Mouse (Mus musculus) midbrain, postnatal 0 days (tissue): ENCODE data around the gene Runx1. TPM values are rescaled to one million over a fixed set of nuclear protein-coding genes. Genes with fewer than 3 reads are reported as not detected.

Source experiments
- ATAC-seq: fragments of 200-750 bp; cut with Nextera tagmentation; 2 replicates; pipeline ENCODE4 v1.8.0; 2017; ENCODE audit warnings: moderate number of reproducible peaks, mild to moderate bottlenecking, moderate TSS enrichment, moderate library complexity; ENCODE audit not compliant: low FRiP score
- DNase-seq: peaks from one replicate; pipeline ENCODE4 v3.0.0-alpha.2; 2015; ENCODE audit warnings: low spot score
- H3K27ac ChIP-seq: fragments of 300-500 bp; sonication (generic); 2 replicates; pipeline ENCODE4 v1.5.1; 2014; ENCODE audit warnings: low read depth, mild to moderate bottlenecking, low read length, mixed read lengths
- H3K27me3 ChIP-seq: fragments of 300-500 bp; sonication (generic); 2 replicates; pipeline ENCODE4 v1.6.1; 2014; ENCODE audit warnings: low read length, control low read depth, mixed read lengths; ENCODE audit not compliant: insufficient read depth
- H3K36me3 ChIP-seq: fragments of 300-500 bp; sonication (generic); 2 replicates; pipeline ENCODE4 v1.6.1; 2014; ENCODE audit warnings: low read length, control low read depth, mixed read lengths; ENCODE audit not compliant: insufficient read depth
- H3K4me1 ChIP-seq: fragments of 300-500 bp; sonication (generic); 2 replicates; pipeline ENCODE4 v1.6.1; 2014; ENCODE audit warnings: mild to moderate bottlenecking, control low read depth, antibody characterized with exemption, low read length, mixed read lengths; ENCODE audit not compliant: insufficient read depth
- H3K4me2 ChIP-seq: fragments of 300-500 bp; sonication (generic); 2 replicates; pipeline ENCODE4 v1.6.1; 2014; ENCODE audit warnings: low read depth, mild to moderate bottlenecking, low read length, mixed read lengths; ENCODE audit not compliant: poor library complexity, severe bottlenecking
- H3K4me3 ChIP-seq: fragments of 300-500 bp; sonication (generic); 2 replicates; pipeline ENCODE4 v1.5.1; 2014; ENCODE audit warnings: low read depth, mild to moderate bottlenecking, low read length, moderate library complexity
- H3K9ac ChIP-seq: fragments of 300-500 bp; sonication (generic); replicated peaks from 2 replicates; pipeline ENCODE4 v1.6.1; 2014; ENCODE audit warnings: mild to moderate bottlenecking, low read length, moderate library complexity, mixed read lengths; ENCODE audit not compliant: poor library complexity, severe bottlenecking
- H3K9me3 ChIP-seq: fragments of 300-500 bp; sonication (generic); 2 replicates; pipeline ENCODE4 v1.6.1; 2016; ENCODE audit warnings: low read length, control low read depth
- CTCF ChIP-seq: IDR thresholded peaks from 2 replicates; pipeline ENCODE4 v1.5.1; 2016; ENCODE audit warnings: antibody characterized with exemption, mild to moderate bottlenecking
- WGBS: fragments of 180-500 bp; shearing (Covaris S2); extraction: QIAGEN DNeasy Blood & Tissue Kit; methylation state at CpG from one replicate; pipeline ENCODE4 v1.1.7; 2014; 5-methylcytosine and 5-hydroxymethylcytosine counted together
- polyA plus RNA-seq: library from polyadenylated mRNA; unstranded; fragments of >200 nt; fragmentation: Nextera tagmentation; extraction: Ambion mirVana; gene quantifications from 2 replicates; pipeline ENCODE4 v1.2.1, GENCODE M21; 2015
- total RNA-seq: library from RNA; depleted of rRNA; stranded (reverse); fragments of >200 nt; gene quantifications from 2 replicates; pipeline ENCODE4 v1.2.3, GENCODE M21; 2014

Gene Runx1
- total and polyA plus RNA-seq, 2 experiments from 2014 or later: 0.64 to 2.0 TPM

DNA sequence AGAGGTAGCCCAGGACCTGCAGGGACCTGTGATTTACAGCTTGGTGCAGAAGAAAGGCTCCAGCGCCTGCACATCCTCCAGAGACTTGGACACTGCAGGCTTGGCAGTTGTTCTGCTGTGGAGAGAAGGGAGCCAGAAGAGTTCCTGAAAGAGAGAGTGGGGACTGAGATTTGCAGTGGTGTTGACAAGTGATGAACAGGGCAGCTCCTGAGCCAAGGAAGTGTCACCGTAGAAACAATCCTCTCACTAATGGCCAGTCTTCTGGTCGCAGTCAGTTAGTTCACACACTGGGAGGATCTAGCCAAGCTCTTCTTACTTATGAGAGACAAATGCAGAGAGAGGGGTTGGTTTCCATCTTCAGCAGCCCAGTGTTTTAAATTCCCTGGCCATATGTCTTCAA is 24.5 kb upstream of the Runx1 start:
- no peak overlapping the region for H3K4me2 ChIP-seq
- TF ChIP-seq CTCF: no peak
- ATAC-seq (no peak), DNase-seq (no peak)
- no peaks in the 10 kb centered on the region for H3K36me3 ChIP-seq
- H3K4me1 ChIP-seq: no peaks in the 10 kb centered on the region
- H3K9ac ChIP-seq: no peak overlapping the region
- H3K27ac ChIP-seq: no peak overlapping the region
- WGBS: 70% methylated on average over 3 of the region's 3 CpGs
- H3K4me3 ChIP-seq: no peak overlapping the region
- H3K27me3 ChIP-seq: no peaks in the 10 kb centered on the region
- no peaks in the 10 kb centered on the region for H3K9me3 ChIP-seq

GRCm38 (mm10) chr16:92847762-92848300 is 21.9 kb upstream of the Runx1 start:
- H3K27me3 ChIP-seq: no peaks in the 10 kb centered on the region
- H3K27ac ChIP-seq: no peak overlapping the region
- no peaks in the 10 kb centered on the region for H3K9me3 ChIP-seq
- no peak for TF ChIP-seq CTCF
- H3K4me1 ChIP-seq: no peaks in the 10 kb centered on the region
- no peak overlapping the region for H3K4me2 ChIP-seq
- peak; percentile 52 for DNase-seq
- no peak overlapping the region for H3K4me3 ChIP-seq
- ATAC-seq: no peak
- H3K9ac ChIP-seq: no peak overlapping the region
- no peaks in the 10 kb centered on the region for H3K36me3 ChIP-seq
- 59% methylated on average over 3 of the region's 3 CpGs for WGBS

DNA sequence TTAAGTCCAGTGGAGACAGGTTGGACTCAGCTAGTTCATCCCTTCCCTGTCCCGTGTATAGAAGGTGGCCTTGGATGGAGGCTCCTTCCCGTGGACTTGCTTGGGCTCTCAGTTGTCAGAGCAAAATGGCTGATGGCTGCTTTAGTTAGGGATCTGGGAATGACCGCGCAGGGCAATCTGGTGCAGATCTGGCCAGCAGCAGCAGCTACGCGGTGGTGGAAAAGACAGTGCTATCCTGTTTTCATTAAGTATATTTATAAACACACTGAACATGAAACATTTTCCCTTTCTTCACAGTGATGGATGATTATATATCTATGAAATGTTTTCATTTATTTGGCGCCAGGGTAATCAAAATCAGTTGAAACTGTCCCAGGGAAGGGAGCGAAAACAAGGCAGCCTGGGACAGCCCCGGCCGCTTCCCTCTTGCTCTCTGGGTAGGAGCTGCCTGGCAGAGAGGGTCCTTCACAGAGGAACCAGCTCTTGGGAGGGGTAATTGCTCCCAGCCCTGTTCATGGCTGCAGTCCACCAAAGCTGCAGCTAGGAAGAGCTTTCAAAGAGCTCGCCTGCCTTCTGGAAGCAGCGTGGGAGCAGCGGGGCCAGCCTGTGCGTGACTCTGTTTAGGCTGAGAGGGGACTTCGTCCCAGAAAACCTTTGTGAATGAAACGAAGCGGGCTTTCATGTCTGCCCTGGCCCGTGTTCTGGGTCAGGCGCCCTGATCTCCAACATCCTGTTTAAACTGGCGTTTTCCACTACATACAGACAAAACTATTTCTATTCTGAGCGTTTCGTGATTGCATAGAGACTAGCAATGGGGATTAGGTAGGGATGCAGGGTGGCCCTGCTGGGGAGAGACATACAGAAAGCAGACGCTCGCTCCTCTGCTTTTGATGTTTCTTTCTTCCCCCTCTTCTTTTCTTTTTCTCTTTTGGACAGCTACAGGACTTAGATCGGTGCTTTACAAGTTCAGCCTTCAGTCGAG is 19.6 kb upstream of the Runx1 start:
- H3K36me3 ChIP-seq: no peaks in the 10 kb centered on the region
- no peak overlapping the region for H3K27ac ChIP-seq
- TF ChIP-seq CTCF: peak; percentile 31; the same call in 1 of the 2 replicates
- no peaks in the 10 kb centered on the region for H3K4me1 ChIP-seq
- ATAC-seq (no peak), DNase-seq (peak; percentile 46)
- H3K27me3 ChIP-seq: no peaks in the 10 kb centered on the region
- peak overlapping the region; percentile 16 for H3K4me2 ChIP-seq
- no peak overlapping the region for H3K4me3 ChIP-seq
- no peak overlapping the region; the same call in 1 of the 2 replicates for H3K9ac ChIP-seq
- 39% methylated on average over 26 of the region's 26 CpGs for WGBS
- H3K9me3 ChIP-seq: no peaks in the 10 kb centered on the region

DNA sequence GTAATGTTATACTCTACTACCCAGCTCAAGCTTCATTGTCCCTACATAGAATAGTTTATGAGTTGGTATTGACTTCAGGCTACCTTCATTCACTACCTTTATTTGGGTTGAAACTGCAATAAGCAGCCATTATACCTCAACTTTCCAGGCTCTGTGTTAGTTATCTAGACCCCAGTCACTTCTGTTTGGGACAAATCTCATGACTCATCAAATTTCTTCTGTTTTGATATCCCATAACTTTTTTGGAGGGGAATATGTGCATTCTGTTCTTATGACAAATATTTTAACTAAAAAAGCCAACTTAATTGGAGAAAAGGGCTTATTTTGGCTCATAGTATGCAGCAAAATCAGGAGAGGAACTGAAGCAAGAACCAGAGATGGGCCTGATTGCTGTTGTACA is 12.8 kb upstream of the Runx1 start:
- TF ChIP-seq CTCF: no peak
- no peaks in the 10 kb centered on the region for H3K27me3 ChIP-seq
- no peaks in the 10 kb centered on the region for H3K4me1 ChIP-seq
- DNase-seq: no peak
- H3K9me3 ChIP-seq: no peaks in the 10 kb centered on the region
- H3K27ac ChIP-seq: no peak overlapping the region
- no peak overlapping the region for H3K4me2 ChIP-seq
- no peaks in the 10 kb centered on the region for H3K36me3 ChIP-seq
- H3K9ac ChIP-seq: no peak overlapping the region
- no peak for ATAC-seq
- no peak overlapping the region for H3K4me3 ChIP-seq

DNA sequence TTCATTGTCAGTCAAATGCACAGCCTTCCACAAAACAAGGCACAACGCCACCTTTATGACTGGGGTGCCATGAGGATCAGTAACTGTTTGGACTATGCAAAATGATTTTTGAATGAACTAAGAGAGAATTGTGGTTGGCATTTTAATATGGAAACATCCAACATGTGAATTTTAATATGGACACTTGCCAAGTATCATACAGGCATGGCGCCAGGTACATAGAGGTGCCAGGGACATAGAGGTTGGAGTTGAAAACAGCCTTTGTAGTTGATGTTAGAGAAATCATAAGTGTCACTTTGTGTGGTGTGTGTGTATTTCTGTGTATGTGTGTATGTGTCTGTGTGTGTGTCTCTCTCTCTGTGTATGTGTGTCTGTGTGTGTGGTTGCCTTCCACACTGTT is 5.4 kb upstream of the Runx1 start:
- H3K9ac ChIP-seq: no peak overlapping the region
- H3K27me3 ChIP-seq: no peaks in the 10 kb centered on the region; the same call in 1 of the 2 replicates
- WGBS: 85% methylated on average over 2 of the region's 2 CpGs
- no peak for TF ChIP-seq CTCF
- ATAC-seq (no peak), DNase-seq (no peak)
- H3K4me1 ChIP-seq: no peaks in the 10 kb centered on the region; the same call in 1 of the 2 replicates
- H3K4me3 ChIP-seq: no peak overlapping the region
- H3K27ac ChIP-seq: no peak overlapping the region
- H3K36me3 ChIP-seq: no peaks in the 10 kb centered on the region
- H3K9me3 ChIP-seq: no peaks in the 10 kb centered on the region
- no peak overlapping the region for H3K4me2 ChIP-seq

DNA sequence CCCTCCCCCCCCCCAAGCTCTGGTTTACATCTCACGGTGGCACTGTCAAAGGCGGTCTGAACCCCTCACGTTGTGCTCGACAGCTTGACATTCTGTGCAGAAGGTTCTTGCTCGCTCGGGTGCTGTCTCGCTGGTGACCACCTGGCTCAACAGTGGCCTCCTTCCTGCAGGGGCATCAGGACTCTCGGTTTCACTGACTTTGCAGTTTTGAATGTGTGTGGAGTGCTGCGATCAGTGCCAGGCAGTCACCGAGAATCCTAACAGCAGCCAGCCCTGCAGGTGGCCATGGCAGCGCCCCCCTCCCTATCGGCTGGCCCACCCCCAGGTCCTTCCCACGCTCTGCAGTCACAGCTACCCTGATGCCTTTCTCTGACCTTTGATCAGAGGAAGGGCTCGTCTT is 4.5 kb upstream of the Runx1 start:
- 33% methylated on average over 14 of the region's 14 CpGs for WGBS
- ATAC-seq: no peak
- no peak overlapping the region for H3K9ac ChIP-seq

More for the DNA sequence above, 4.5 kb upstream of the Runx1 start:
- Histone ChIP-seq H3K4me2 (no peak overlapping the region), H3K27ac (no peak overlapping the region), H3K27me3 (no peaks in the 10 kb centered on the region; the same call in 1 of the 2 replicates), H3K9me3 (no peaks in the 10 kb centered on the region), H3K36me3 (no peaks in the 10 kb centered on the region), H3K4me1 (no peaks in the 10 kb centered on the region; the same call in 1 of the 2 replicates), H3K4me3 (no peak overlapping the region)
- no peak for TF ChIP-seq CTCF
- no peak for DNase-seq
